Mouse (Mus musculus) liver, embryonic 14.5 days (tissue): ENCODE results near the gene Inca1. TPM values are rescaled to one million over a fixed set of nuclear protein-coding genes. Genes with fewer than 3 reads are reported as not detected.
A peak's percentile ranks its signal among the peaks of the same experiment; 100 is the strongest.

ENCODE experiments used
- ATAC-seq: fragments of 200-750 bp; cut with Nextera tagmentation; 2 replicates; pipeline ENCODE4 v1.8.0; 2017; ENCODE audit warnings: moderate number of reproducible peaks, mild to moderate bottlenecking, moderate library complexity; ENCODE audit not compliant: insufficient read depth
- DNase-seq, 3 experiments: peaks; one replicate each; pipeline ENCODE4 v3.0.0-alpha.2; 2012 to 2013; ENCODE audit warnings: low read depth in 3 of 3, low spot score in 3 of 3
- H3K27ac ChIP-seq: fragments of 300-500 bp; sonication (generic); 2 replicates; pipeline ENCODE4 v1.5.1; 2014; ENCODE audit warnings: moderate library complexity, mild to moderate bottlenecking, control low read depth, inconsistent platforms
- H3K27me3 ChIP-seq: fragments of 300-500 bp; sonication (generic); 2 replicates; pipeline ENCODE4 v1.6.1; 2014; ENCODE audit warnings: mild to moderate bottlenecking, low read length, moderate library complexity; ENCODE audit not compliant: control insufficient read depth, insufficient read depth
- H3K36me3 ChIP-seq: fragments of 300-500 bp; sonication (generic); replicated peaks from 2 replicates; pipeline ENCODE4 v1.6.1; 2014; ENCODE audit warnings: low read depth; ENCODE audit not compliant: control insufficient read depth, insufficient read depth
- H3K4me1 ChIP-seq, 2 experiments: fragments of 200-500 bp in 1 of 2; fragments of 300-500 bp in 1 of 2; sonication (generic) in 1 of 2; replicated peaks; 2 replicates each; pipeline ENCODE4 v1.6.1; 2012 to 2014; ENCODE audit warnings: antibody characterized with exemption in 1 of 2, inconsistent platforms in 1 of 2, low read length in 1 of 2; ENCODE audit not compliant: control insufficient read depth in 2 of 2, insufficient read depth in 2 of 2
- H3K4me2 ChIP-seq: fragments of 300-500 bp; sonication (generic); 2 replicates; pipeline ENCODE4 v1.6.1; 2014; ENCODE audit warnings: low read depth, mild to moderate bottlenecking, control low read depth, moderate library complexity
- H3K4me3 ChIP-seq, 2 experiments: fragments of 200-500 bp in 1 of 2; fragments of 300-500 bp in 1 of 2; sonication (generic) in 1 of 2; 2 replicates each; pipeline ENCODE4 v1.5.1; 2012 to 2014; ENCODE audit warnings: low read depth in 2 of 2, low read length in 2 of 2, mild to moderate bottlenecking in 2 of 2, control low read depth in 1 of 2, inconsistent platforms in 1 of 2, moderate library complexity in 1 of 2; ENCODE audit not compliant: insufficient read depth in 1 of 2
- H3K9ac ChIP-seq: fragments of 300-500 bp; sonication (generic); replicated peaks from 2 replicates; pipeline ENCODE4 v1.6.1; 2014; ENCODE audit warnings: mild to moderate bottlenecking, control low read depth, moderate library complexity
- H3K9me3 ChIP-seq: fragments of 300-500 bp; sonication (generic); 2 replicates; pipeline ENCODE4 v1.6.1; 2016; ENCODE audit warnings: low read length, mixed read lengths; ENCODE audit not compliant: control insufficient read depth
- CTCF ChIP-seq: IDR thresholded peaks from 2 replicates; pipeline ENCODE4 v1.5.1; 2016; ENCODE audit warnings: antibody characterized with exemption, low read depth, control low read depth
- EP300 ChIP-seq: IDR thresholded peaks from 2 replicates; pipeline ENCODE4 v1.6.1; 2016; ENCODE audit warnings: antibody characterized with exemption, low read depth
- WGBS: fragments of 180-500 bp; shearing (Covaris S2); extraction: QIAGEN DNeasy Blood & Tissue Kit; methylation state at CpG from one replicate; pipeline ENCODE4 v1.1.7; 2014; ENCODE audit not compliant: insufficient replicate concordance; 5-methylcytosine and 5-hydroxymethylcytosine counted together
- microRNA-seq: library from miRNA; unstranded; fragments of <30 nt; microRNA quantifications from one replicate; pipeline ENCODE4, GENCODE M21; 2016
- polyA plus RNA-seq, 2 experiments: library from polyadenylated mRNA; depleted of rRNA in 1 of 2; stranded (reverse) in 1 of 2; unstranded in 1 of 2; fragments of >200 nt; fragmentation: Nextera tagmentation in 1 of 2; extraction: Ambion mirVana in 1 of 2; gene quantifications; 2 replicates each; pipeline versions ENCODE4 v1.2.1 to v1.2.3; 2012 to 2014

Gene Inca1
- polyA plus RNA-seq, 2 experiments, result 0.63 to 0.71 TPM

DNA sequence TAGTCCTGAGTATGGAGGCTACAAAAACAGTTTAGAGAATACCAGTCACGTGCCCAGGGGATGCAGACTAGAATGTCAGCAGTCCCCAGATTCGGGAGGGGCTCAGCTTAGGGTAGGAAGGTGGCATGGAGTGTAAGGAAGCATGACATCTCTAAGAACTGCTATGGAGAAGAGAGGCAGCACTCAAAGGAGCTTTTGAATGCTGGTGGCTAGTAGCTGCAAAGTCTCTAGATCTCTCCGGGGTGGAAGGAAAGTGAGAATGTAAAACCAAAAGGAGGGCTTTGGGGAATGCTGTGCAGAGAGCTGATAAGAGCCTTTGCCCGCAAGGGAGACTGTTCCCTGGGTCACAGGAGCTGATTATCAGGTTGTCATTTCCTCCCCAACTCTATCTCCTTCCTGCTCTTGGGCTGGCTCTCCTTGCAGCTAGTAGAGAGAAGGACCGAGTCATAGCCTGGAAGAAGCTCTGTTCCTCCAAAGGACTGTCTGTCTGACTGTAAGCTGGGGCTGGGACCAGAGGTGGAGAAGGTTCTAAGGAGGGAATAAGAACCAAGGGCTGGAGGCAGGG is 61.2 kb downstream of the Inca1 start, which contains the start of gene Gp1ba:
TSS of gene Gp1ba (plus strand) at position 409 of the 565 bp plus-strand sequence.
- no peak for TF ChIP-seq CTCF
- TF ChIP-seq EP300, result peak; percentile 83
- ATAC-seq (peak; percentile 87), DNase-seq (peak in 2 of 3 experiments; percentile 65 to 66)
- no peaks in the 10 kb centered on the region for H3K36me3 ChIP-seq
- H3K4me3 ChIP-seq, result peak within 1 kb of the TSS; percentile 32 to 41
- H3K9ac ChIP-seq, result peak within 1 kb of the TSS; percentile 63
- no peaks in the 10 kb centered on the region for H3K9me3 ChIP-seq
- H3K4me2 ChIP-seq, result peak within 1 kb of the TSS; percentile 74
- no peaks in the 10 kb centered on the region for H3K27me3 ChIP-seq
- H3K4me1 ChIP-seq, result peaks cover 30 to 35% of the 10 kb centered on the region in 2 experiments
- 3% methylated on average over 5 of the region's 5 CpGs for WGBS
- H3K27ac ChIP-seq, result peak within 1 kb of the TSS; percentile 93

Small RNA genes lying within 50 kb of the gene (microRNA-seq; reads per million reads assigned to microRNA genes)
- gene Mir6925, result not detected

Other genes with a start within 250 kb of the Inca1 start
- gene Med11, start 248.2 kb downstream of the Inca1 start, polyA plus RNA-seq (2012; rRNA removed), result 11.9 and 12.8 TPM in 2 replicates
- 17.0 and 20.0 TPM in 2 replicates for gene Med11, start 248.2 kb downstream of the Inca1 start, polyA plus RNA-seq (2014; fragmentation: Nextera tagmentation; extraction: Ambion mirVana)
- gene Zmynd15, start 240.7 kb downstream of the Inca1 start, polyA plus RNA-seq (2012; rRNA removed), result 0.28 and 0.31 TPM in 2 replicates
- 0.10 and 0.29 TPM in 2 replicates for gene Zmynd15, start 240.7 kb downstream of the Inca1 start, polyA plus RNA-seq (2014; fragmentation: Nextera tagmentation; extraction: Ambion mirVana)
- gene Cxcl16, start 240.2 kb downstream of the Inca1 start, polyA plus RNA-seq (2012; rRNA removed), result 0.94 and 1.1 TPM in 2 replicates
- gene Cxcl16, start 240.2 kb downstream of the Inca1 start, polyA plus RNA-seq (2014; fragmentation: Nextera tagmentation; extraction: Ambion mirVana), result 0.79 and 1.5 TPM in 2 replicates
- gene Tm4sf5, start 194.9 kb downstream of the Inca1 start, polyA plus RNA-seq (2012; rRNA removed), result 0.90 and 1.4 TPM in 2 replicates
- gene Tm4sf5, start 194.9 kb downstream of the Inca1 start, polyA plus RNA-seq (2014; fragmentation: Nextera tagmentation; extraction: Ambion mirVana), result 2.1 and 2.4 TPM in 2 replicates
- 0.23 TPM in 1 of 2 replicates, not detected in the other for gene Vmo1, start 185.5 kb downstream of the Inca1 start, polyA plus RNA-seq (2012; rRNA removed)
- 0.21 and 0.51 TPM in 2 replicates for gene Vmo1, start 185.5 kb downstream of the Inca1 start, polyA plus RNA-seq (2014; fragmentation: Nextera tagmentation; extraction: Ambion mirVana)
- 11.2 and 15.7 TPM in 2 replicates for gene Gltpd2, start 181.0 kb downstream of the Inca1 start, polyA plus RNA-seq (2012; rRNA removed)
- gene Gltpd2, start 181.0 kb downstream of the Inca1 start, polyA plus RNA-seq (2014; fragmentation: Nextera tagmentation; extraction: Ambion mirVana), result 18.4 and 20.3 TPM in 2 replicates
- 155 and 171 TPM in 2 replicates for gene Psmb6, start 174.8 kb downstream of the Inca1 start, polyA plus RNA-seq (2012; rRNA removed)
- 345 and 363 TPM in 2 replicates for gene Psmb6, start 174.8 kb downstream of the Inca1 start, polyA plus RNA-seq (2014; fragmentation: Nextera tagmentation; extraction: Ambion mirVana)
- gene Gm40193, start 167.2 kb downstream of the Inca1 start, polyA plus RNA-seq (2012; rRNA removed), result not detected in 2 replicates
- gene Gm40193, start 167.2 kb downstream of the Inca1 start, polyA plus RNA-seq (2014; fragmentation: Nextera tagmentation; extraction: Ambion mirVana), result not detected in 2 replicates
- 1.9 and 2.6 TPM in 2 replicates for gene Pld2, start 160.1 kb downstream of the Inca1 start, polyA plus RNA-seq (2012; rRNA removed)
- 1.3 and 1.5 TPM in 2 replicates for gene Pld2, start 160.1 kb downstream of the Inca1 start, polyA plus RNA-seq (2014; fragmentation: Nextera tagmentation; extraction: Ambion mirVana)
- 13.7 and 14.1 TPM in 2 replicates for gene Mink1, start 137.3 kb downstream of the Inca1 start, polyA plus RNA-seq (2012; rRNA removed)
- gene Mink1, start 137.3 kb downstream of the Inca1 start, polyA plus RNA-seq (2014; fragmentation: Nextera tagmentation; extraction: Ambion mirVana), result 3.7 and 5.0 TPM in 2 replicates
- not detected in 2 replicates for gene 4930544D05Rik, start 84.3 kb downstream of the Inca1 start, polyA plus RNA-seq (2012; rRNA removed)
- not detected in 2 replicates for gene 4930544D05Rik, start 84.3 kb downstream of the Inca1 start, polyA plus RNA-seq (2014; fragmentation: Nextera tagmentation; extraction: Ambion mirVana)
- not detected in 2 replicates for gene Chrne, start 80.9 kb downstream of the Inca1 start, polyA plus RNA-seq (2012; rRNA removed)
- gene Chrne, start 80.9 kb downstream of the Inca1 start, polyA plus RNA-seq (2014; fragmentation: Nextera tagmentation; extraction: Ambion mirVana), result not detected in 2 replicates
- 4.5 TPM in 2 replicates for gene Gp1ba, start 61.0 kb downstream of the Inca1 start, polyA plus RNA-seq (2012; rRNA removed)
- gene Gp1ba, start 61.0 kb downstream of the Inca1 start, polyA plus RNA-seq (2014; fragmentation: Nextera tagmentation; extraction: Ambion mirVana), result 7.6 and 9.1 TPM in 2 replicates
- 47.7 and 48.4 TPM in 2 replicates for gene Rnf167, start 52.9 kb downstream of the Inca1 start, polyA plus RNA-seq (2012; rRNA removed)
- 56.0 and 66.9 TPM in 2 replicates for gene Rnf167, start 52.9 kb downstream of the Inca1 start, polyA plus RNA-seq (2014; fragmentation: Nextera tagmentation; extraction: Ambion mirVana)
- gene Slc25a11, start 52.7 kb downstream of the Inca1 start, polyA plus RNA-seq (2012; rRNA removed), result 39.0 and 43.9 TPM in 2 replicates
- 60.8 and 67.8 TPM in 2 replicates for gene Slc25a11, start 52.7 kb downstream of the Inca1 start, polyA plus RNA-seq (2014; fragmentation: Nextera tagmentation; extraction: Ambion mirVana)
- 421 and 438 TPM in 2 replicates for gene Pfn1, start 45.5 kb downstream of the Inca1 start, polyA plus RNA-seq (2012; rRNA removed)
- 957 and 1,007 TPM in 2 replicates for gene Pfn1, start 45.5 kb downstream of the Inca1 start, polyA plus RNA-seq (2014; fragmentation: Nextera tagmentation; extraction: Ambion mirVana)
- gene Eno3, start 43.0 kb downstream of the Inca1 start, polyA plus RNA-seq (2012; rRNA removed), result 3.4 and 3.7 TPM in 2 replicates
- 3.6 and 3.9 TPM in 2 replicates for gene Eno3, start 43.0 kb downstream of the Inca1 start, polyA plus RNA-seq (2014; fragmentation: Nextera tagmentation; extraction: Ambion mirVana)
- gene Spag7, start 30.7 kb downstream of the Inca1 start, polyA plus RNA-seq (2012; rRNA removed), result 24.6 and 42.0 TPM in 2 replicates
- gene Spag7, start 30.7 kb downstream of the Inca1 start, polyA plus RNA-seq (2014; fragmentation: Nextera tagmentation; extraction: Ambion mirVana), result 27.4 and 29.6 TPM in 2 replicates
- gene Camta2, start 12.1 kb downstream of the Inca1 start, polyA plus RNA-seq (2012; rRNA removed), result 2.7 and 3.1 TPM in 2 replicates
- gene Camta2, start 12.1 kb downstream of the Inca1 start, polyA plus RNA-seq (2014; fragmentation: Nextera tagmentation; extraction: Ambion mirVana), result 2.1 and 2.5 TPM in 2 replicates
- gene Kif1c, start 393 bp upstream of the Inca1 start, polyA plus RNA-seq (2012; rRNA removed), result 4.6 and 5.9 TPM in 2 replicates
- 2.2 and 2.9 TPM in 2 replicates for gene Kif1c, start 393 bp upstream of the Inca1 start, polyA plus RNA-seq (2014; fragmentation: Nextera tagmentation; extraction: Ambion mirVana)
- 0.38 and 0.64 TPM in 2 replicates for gene Zfp3, start 64.1 kb upstream of the Inca1 start, polyA plus RNA-seq (2012; rRNA removed)
- 0.85 and 1.1 TPM in 2 replicates for gene Zfp3, start 64.1 kb upstream of the Inca1 start, polyA plus RNA-seq (2014; fragmentation: Nextera tagmentation; extraction: Ambion mirVana)
- gene Scimp, start 112.4 kb upstream of the Inca1 start, polyA plus RNA-seq (2012; rRNA removed), result 0.10 and 0.12 TPM in 2 replicates
- gene Scimp, start 112.4 kb upstream of the Inca1 start, polyA plus RNA-seq (2014; fragmentation: Nextera tagmentation; extraction: Ambion mirVana), result 0.51 and 0.64 TPM in 2 replicates
- gene Rabep1, start 144.6 kb upstream of the Inca1 start, polyA plus RNA-seq (2012; rRNA removed), result 2.1 and 3.7 TPM in 2 replicates
- 9.1 and 10.3 TPM in 2 replicates for gene Rabep1, start 144.6 kb upstream of the Inca1 start, polyA plus RNA-seq (2014; fragmentation: Nextera tagmentation; extraction: Ambion mirVana)